Mouse (Mus musculus): ENCODE data around the gene Tfip11. TPM values are rescaled to one million over a fixed set of nuclear protein-coding genes. Genes with fewer than 3 reads are reported as not detected.

The Tfip11 gene
- total and polyA plus RNA-seq, 2 experiments from 2014 or later: 20.2 to 24.4 TPM

DNA sequence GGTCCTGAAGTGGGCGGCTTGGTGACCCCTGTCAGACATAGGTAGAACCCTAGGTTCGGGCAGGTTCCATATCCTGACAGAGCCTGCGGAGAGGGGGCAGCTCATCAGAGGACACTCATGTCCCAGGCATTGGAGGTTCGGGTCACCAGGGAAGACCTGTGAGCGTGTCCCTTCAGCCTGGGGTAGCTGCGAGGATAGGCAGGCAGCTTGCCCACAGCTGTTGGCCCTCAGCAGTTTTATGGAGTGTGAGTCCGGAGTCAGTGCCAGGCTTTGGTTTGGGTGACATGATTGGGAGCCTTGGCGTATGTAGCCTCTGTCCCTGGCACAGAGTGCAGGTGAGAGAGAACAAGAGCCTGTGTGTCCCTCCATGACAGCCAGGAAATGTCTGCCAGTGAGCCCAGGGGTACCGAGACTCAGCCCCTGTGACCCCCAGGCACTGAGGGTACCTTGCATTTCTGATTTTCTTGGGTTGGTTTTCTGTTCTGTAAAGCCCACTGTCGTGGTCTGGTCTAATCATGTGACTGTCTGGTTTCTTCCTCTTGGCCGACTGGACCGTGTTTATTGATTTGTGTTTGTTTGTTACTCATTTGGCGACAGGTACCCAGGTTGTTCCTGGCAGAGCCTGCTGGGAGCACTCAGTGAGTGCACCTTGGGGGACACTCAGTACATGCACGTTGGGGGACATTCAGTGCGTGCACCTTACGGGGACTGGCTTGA is 36.2 kb upstream of the Tfip11 start:
- peaks cover 8% of the 10 kb centered on the region; the same call in 1 of the 2 replicates for H3K4me1 ChIP-seq (ENCODE audit: insufficient read depth, low read length)
- DNase-seq (ENCODE audit: low spot score): peak; percentile 12
- ATAC-seq: no peak
- TF ChIP-seq CTCF (IDR thresholded peaks at IDR 0.05; ENCODE audit: low read depth): no peak
- no peak overlapping the region for H3K9ac ChIP-seq (replicated peaks; ENCODE audit: low read length)
- 72% methylated on average over 16 of the region's 16 CpGs for WGBS
- no peak overlapping the region for H3K4me2 ChIP-seq (ENCODE audit: low read depth, low read length)
- no peak overlapping the region for H3K4me3 ChIP-seq (ENCODE audit: low read length)
- H3K27ac ChIP-seq: no peak overlapping the region
- H3K9me3 ChIP-seq (ENCODE audit: low read length): no peaks in the 10 kb centered on the region
- H3K27me3 ChIP-seq (ENCODE audit: insufficient read depth, low read length): no peaks in the 10 kb centered on the region
- no peaks in the 10 kb centered on the region for H3K36me3 ChIP-seq (ENCODE audit: insufficient read depth, low read length)

GRCm38 (mm10) chr5:112290536-112290880 is 35.6 kb upstream of the Tfip11 start:
- no peak for TF ChIP-seq CTCF (IDR thresholded peaks at IDR 0.05; ENCODE audit: low read depth)
- no peak overlapping the region for H3K4me2 ChIP-seq (ENCODE audit: low read depth, low read length)
- no peak overlapping the region for H3K9ac ChIP-seq (replicated peaks; ENCODE audit: low read length)
- WGBS: 70% methylated on average over 8 of the region's 8 CpGs
- peaks cover 8% of the 10 kb centered on the region; the same call in 1 of the 2 replicates for H3K4me1 ChIP-seq (ENCODE audit: insufficient read depth, low read length)
- H3K27me3 ChIP-seq (ENCODE audit: insufficient read depth, low read length): no peaks in the 10 kb centered on the region
- ATAC-seq: no peak
- no peak for DNase-seq (ENCODE audit: low spot score)
- no peaks in the 10 kb centered on the region for H3K36me3 ChIP-seq (ENCODE audit: insufficient read depth, low read length)
- no peak overlapping the region for H3K27ac ChIP-seq
- H3K4me3 ChIP-seq (ENCODE audit: low read length): no peak overlapping the region
- H3K9me3 ChIP-seq (ENCODE audit: low read length): no peaks in the 10 kb centered on the region

DNA sequence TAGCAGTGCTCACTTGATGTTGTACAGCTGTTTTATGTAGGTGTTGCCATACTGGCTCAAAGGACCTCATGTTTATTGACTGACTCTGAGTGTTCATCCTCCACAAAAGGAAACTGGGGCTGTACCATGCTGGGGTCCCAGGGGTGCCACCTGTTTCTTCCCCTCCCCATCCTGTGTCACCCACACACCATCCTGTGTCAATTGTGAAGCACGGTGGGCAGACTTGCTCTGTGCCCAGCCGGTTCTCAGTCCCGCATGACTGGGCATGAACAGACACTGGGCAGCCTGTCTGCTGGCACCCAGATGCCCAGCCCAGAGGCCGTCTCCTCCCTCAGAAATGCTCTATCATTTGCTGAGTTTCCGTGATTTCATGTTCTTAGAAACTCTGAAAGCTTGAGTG is 34.3 kb upstream of the Tfip11 start:
- TF ChIP-seq CTCF (IDR thresholded peaks at IDR 0.05; ENCODE audit: low read depth): no peak
- no peak overlapping the region for H3K4me2 ChIP-seq (ENCODE audit: low read depth, low read length)
- DNase-seq (ENCODE audit: low spot score) (peak; percentile 12), ATAC-seq (peak; percentile 39; the same call in 1 of the 2 replicates)
- H3K27me3 ChIP-seq (ENCODE audit: insufficient read depth, low read length): no peaks in the 10 kb centered on the region
- peaks cover 8% of the 10 kb centered on the region; the same call in 1 of the 2 replicates for H3K4me1 ChIP-seq (ENCODE audit: insufficient read depth, low read length)
- H3K9me3 ChIP-seq (ENCODE audit: low read length): no peaks in the 10 kb centered on the region
- no peaks in the 10 kb centered on the region for H3K36me3 ChIP-seq (ENCODE audit: insufficient read depth, low read length)
- no peak overlapping the region for H3K9ac ChIP-seq (replicated peaks; ENCODE audit: low read length)
- 58% methylated on average over 5 of the region's 5 CpGs for WGBS
- peak overlapping the region; percentile 36; the same call in 1 of the 2 replicates for H3K27ac ChIP-seq
- H3K4me3 ChIP-seq (ENCODE audit: low read length): no peak overlapping the region

GRCm38 (mm10) chr5:112292343-112292980 is 33.7 kb upstream of the Tfip11 start:
- WGBS: 72% methylated on average over 17 of the region's 17 CpGs
- no peak for TF ChIP-seq CTCF (IDR thresholded peaks at IDR 0.05; ENCODE audit: low read depth)
- H3K27me3 ChIP-seq (ENCODE audit: insufficient read depth, low read length): no peaks in the 10 kb centered on the region
- no peak overlapping the region for H3K9ac ChIP-seq (replicated peaks; ENCODE audit: low read length)
- DNase-seq (ENCODE audit: low spot score): no peak
- peaks cover 8% of the 10 kb centered on the region; the same call in 1 of the 2 replicates for H3K4me1 ChIP-seq (ENCODE audit: insufficient read depth, low read length)
- no peaks in the 10 kb centered on the region for H3K36me3 ChIP-seq (ENCODE audit: insufficient read depth, low read length)
- H3K4me2 ChIP-seq (ENCODE audit: low read depth, low read length): no peak overlapping the region
- no peak for ATAC-seq
- peak overlapping the region; percentile 36; the same call in 1 of the 2 replicates for H3K27ac ChIP-seq
- H3K4me3 ChIP-seq (ENCODE audit: low read length): no peak overlapping the region
- H3K9me3 ChIP-seq (ENCODE audit: low read length): no peaks in the 10 kb centered on the region

DNA sequence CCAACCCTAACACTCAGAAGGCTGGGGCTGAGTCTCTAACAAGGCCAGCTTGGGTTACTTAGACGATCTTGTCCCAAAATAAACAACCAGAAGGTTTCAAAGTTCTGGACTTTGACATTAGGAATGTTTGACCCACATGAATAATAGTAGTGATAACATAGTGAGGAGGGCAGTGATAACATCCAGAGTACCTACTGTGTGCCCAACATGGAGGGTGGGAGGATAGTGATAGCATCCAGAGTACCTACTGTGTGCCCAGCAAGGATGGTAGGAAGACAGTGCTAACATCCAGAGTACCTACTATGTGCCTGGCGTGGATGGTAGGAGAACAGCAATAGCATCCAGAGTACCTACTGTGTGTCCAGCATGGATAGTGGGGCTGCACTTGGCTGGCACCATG is 32.4 kb upstream of the Tfip11 start:
- WGBS: 86% methylated on average over 2 of the region's 2 CpGs
- TF ChIP-seq CTCF (IDR thresholded peaks at IDR 0.05; ENCODE audit: low read depth): no peak

GRCm38 (mm10) chr5:112294696-112295095 is 31.5 kb upstream of the Tfip11 start:
- WGBS: 62% methylated on average over 4 of the region's 4 CpGs
- no peak for DNase-seq (ENCODE audit: low spot score)
- TF ChIP-seq CTCF (IDR thresholded peaks at IDR 0.05; ENCODE audit: low read depth): no peak
- no peaks in the 10 kb centered on the region for H3K27me3 ChIP-seq (ENCODE audit: insufficient read depth, low read length)
- H3K27ac ChIP-seq: no peak overlapping the region
- H3K9ac ChIP-seq (replicated peaks; ENCODE audit: low read length): no peak overlapping the region
- no peaks in the 10 kb centered on the region for H3K9me3 ChIP-seq (ENCODE audit: low read length)
- no peak overlapping the region for H3K4me3 ChIP-seq (ENCODE audit: low read length)
- peaks cover 8% of the 10 kb centered on the region; the same call in 1 of the 2 replicates for H3K4me1 ChIP-seq (ENCODE audit: insufficient read depth, low read length)
- H3K36me3 ChIP-seq (ENCODE audit: insufficient read depth, low read length): no peaks in the 10 kb centered on the region
- no peak overlapping the region for H3K4me2 ChIP-seq (ENCODE audit: low read depth, low read length)
- no peak for ATAC-seq

More for the DNA sequence above, 32.4 kb upstream of the Tfip11 start:
- DNase-seq (ENCODE audit: low spot score) (no peak), ATAC-seq (no peak)
- Histone ChIP-seq H3K9me3 (ENCODE audit: low read length) (no peaks in the 10 kb centered on the region), H3K27me3 (ENCODE audit: insufficient read depth, low read length) (no peaks in the 10 kb centered on the region), H3K4me2 (ENCODE audit: low read depth, low read length) (no peak overlapping the region), H3K4me3 (ENCODE audit: low read length) (no peak overlapping the region), H3K9ac (replicated peaks; ENCODE audit: low read length) (no peak overlapping the region), H3K4me1 (ENCODE audit: insufficient read depth, low read length) (peaks cover 8% of the 10 kb centered on the region; the same call in 1 of the 2 replicates), H3K36me3 (ENCODE audit: insufficient read depth, low read length) (no peaks in the 10 kb centered on the region), H3K27ac (no peak overlapping the region)

- Histone ChIP-seq H3K4me1 (ENCODE audit: insufficient read depth, low read length) (peaks cover 8% of the 10 kb centered on the region; the same call in 1 of the 2 replicates), H3K27ac (no peak overlapping the region), H3K4me3 (ENCODE audit: low read length) (no peak overlapping the region), H3K9me3 (ENCODE audit: low read length) (no peaks in the 10 kb centered on the region), H3K27me3 (ENCODE audit: insufficient read depth, low read length) (no peaks in the 10 kb centered on the region), H3K36me3 (ENCODE audit: insufficient read depth, low read length) (no peaks in the 10 kb centered on the region), H3K4me2 (ENCODE audit: low read depth, low read length) (no peak overlapping the region), H3K9ac (replicated peaks; ENCODE audit: low read length) (no peak overlapping the region)
- TF ChIP-seq CTCF (IDR thresholded peaks at IDR 0.05; ENCODE audit: low read depth): no peak
- WGBS: 26% methylated on average over 8 of the region's 8 CpGs
- DNase-seq (ENCODE audit: low spot score) (no peak), ATAC-seq (no peak)
Measured at GRCm38 (mm10) chr5:112295162-112295561, 31.0 kb upstream of the Tfip11 start.

Measured in hindbrain, postnatal 0 days (tissue).